Mouse (Mus musculus): ENCODE measurements at regions not wholly inside any gene's neighbourhood (a gene's known extent, or its start where the extent isn't known, plus 50 kb on each side); places are given as distances from the start of the nearest gene placed in this dataset.

- no peak for DNase-seq (ENCODE audit: low read depth in 2 of 2, low spot score in 2 of 2)
Observed at GRCm38 (mm10) chr14:90488301-90488700, 2017.1 kb upstream of the Pcdh20 start.

GRCm38 (mm10) chr14:90447971-90448370 lies 1976.8 kb upstream of the Pcdh20 start:
- no peak for DNase-seq (ENCODE audit: low read depth in 2 of 2, low spot score in 2 of 2)

- DNase-seq (ENCODE audit: low read depth in 2 of 2, low spot score in 2 of 2), result no peak
Observed at GRCm38 (mm10) chr14:90432874-90433543, 1961.8 kb upstream of the Pcdh20 start.

GRCm38 (mm10) chr14:90412707-90413106 lies 1941.5 kb upstream of the Pcdh20 start:
- DNase-seq (ENCODE audit: low read depth in 2 of 2, low spot score in 2 of 2), result no peak

- no peak for DNase-seq (ENCODE audit: low read depth in 2 of 2, low spot score in 2 of 2)
Observed at GRCm38 (mm10) chr14:90406350-90406749, 1935.2 kb upstream of the Pcdh20 start.

GRCm38 (mm10) chr14:90405476-90405875 lies 1934.3 kb upstream of the Pcdh20 start:
- DNase-seq (ENCODE audit: low read depth in 2 of 2, low spot score in 2 of 2), result no peak

- DNase-seq (ENCODE audit: low read depth in 2 of 2, low spot score in 2 of 2), result no peak
Observed at GRCm38 (mm10) chr14:90367256-90367936, 1896.2 kb upstream of the Pcdh20 start.

GRCm38 (mm10) chr14:90334541-90334940 lies 1863.3 kb upstream of the Pcdh20 start:
- DNase-seq (ENCODE audit: low read depth in 2 of 2, low spot score in 2 of 2), result no peak

- DNase-seq (ENCODE audit: low read depth in 2 of 2, low spot score in 2 of 2), result peak; percentile 1 to 2
Observed at GRCm38 (mm10) chr14:90295456-90295855, 1824.3 kb upstream of the Pcdh20 start.

GRCm38 (mm10) chr14:90246042-90246441 lies 1774.8 kb upstream of the Pcdh20 start:
- DNase-seq (ENCODE audit: low read depth in 2 of 2, low spot score in 2 of 2), result no peak

GRCm38 (mm10) chr14:90232661-90233060 lies 1761.5 kb upstream of the Pcdh20 start:
- DNase-seq (ENCODE audit: low read depth in 2 of 2, low spot score in 2 of 2), result no peak

- DNase-seq (ENCODE audit: low read depth in 2 of 2, low spot score in 2 of 2), result no peak
Observed at GRCm38 (mm10) chr14:90200294-90200693, 1729.1 kb upstream of the Pcdh20 start.

- DNase-seq (ENCODE audit: low read depth in 2 of 2, low spot score in 2 of 2), result no peak
Observed at GRCm38 (mm10) chr14:90197791-90198190, 1726.6 kb upstream of the Pcdh20 start.

GRCm38 (mm10) chr14:90172729-90173128 lies 1701.5 kb upstream of the Pcdh20 start:
- no peak for DNase-seq (ENCODE audit: low read depth in 2 of 2, low spot score in 2 of 2)

Measured in CD8-positive naive resting alpha-beta T cell, adult 2 months (primary cell).